In genomic region chr2:133467170-133468168, GRCm38 (mm10) we compare ENCODE assay signal across 29 mouse cellular contexts.
DNase-seq lines count a peak whose midpoint lies in the region; ATAC-seq and TF ChIP-seq lines count a peak whose summit lies in the region.
"Had no signal": no experiment of that assay in that cellular context is flagged by ENCODE, and none has a peak within 500 bp of the region (broad histone marks: within the 10 kb centered on the region; RNA-seq: fewer than 3 reads in every experiment).

No protein-coding gene starts in this region.

- peak; percentile 27 for DNase-seq in kidney, postnatal 0 days (ENCODE audit: low spot score)
- no peak for DNase-seq in adrenal gland, postnatal 14 days
- no peak for DNase-seq in heart, embryonic 10.5 days (ENCODE audit: low spot score)
- no peak for DNase-seq in embryo, embryonic 11 days
- DNase-seq: adrenal gland, adult 2 months; cerebellum, adult 8-10 months; cerebellum, postnatal 25 days; gastrocnemius, postnatal 25 days; heart, adult 2 months; heart, postnatal 14 days; kidney, adult 9 months; kidney, postnatal 25 days; lung, postnatal 4 days; right cerebral cortex, postnatal 25 days; thymus, postnatal 14 days had no signal

- no peaks in the 10 kb centered on the region for H3K79me2 ChIP-seq in macrophage (ENCODE audit: inconsistent target)

- H3K27me3 ChIP-seq in kidney, postnatal 0 days (ENCODE audit: insufficient read depth, low read length), result no peaks in the 10 kb centered on the region
- no peaks in the 10 kb centered on the region for H3K27me3 ChIP-seq in kidney, embryonic 16.5 days (ENCODE audit: insufficient read depth, low read length)
- no peaks in the 10 kb centered on the region for H3K27me3 ChIP-seq in heart, embryonic 10.5 days (ENCODE audit: insufficient read depth, poor library complexity, severe bottlenecking)
- H3K27me3 ChIP-seq: embryonic facial prominence, embryonic 12.5 days; heart, embryonic 13.5 days; limb, embryonic 15.5 days; midbrain, embryonic 15.5 days; stomach, embryonic 15.5 days had no signal

- no peaks in the 10 kb centered on the region for H3K9me3 ChIP-seq in kidney, postnatal 0 days (replicated peaks; ENCODE audit: low read length)
- no peaks in the 10 kb centered on the region for H3K9me3 ChIP-seq in kidney, embryonic 16.5 days (ENCODE audit: low read length)
- H3K9me3 ChIP-seq in heart, embryonic 10.5 days, result no peaks in the 10 kb centered on the region
- H3K9me3 ChIP-seq: embryonic facial prominence, embryonic 12.5 days; heart, embryonic 13.5 days; hindbrain, embryonic 10.5 days; limb, embryonic 10.5 days; limb, embryonic 15.5 days; midbrain, embryonic 10.5 days; midbrain, embryonic 15.5 days; stomach, embryonic 15.5 days had no signal

- no peak overlapping the region for H3K4me2 ChIP-seq in kidney, postnatal 0 days (ENCODE audit: low read length)
- H3K4me2 ChIP-seq in kidney, embryonic 16.5 days (replicated peaks; ENCODE audit: low read depth, low read length), result no peak overlapping the region
- H3K4me2 ChIP-seq: embryonic facial prominence, embryonic 12.5 days; heart, embryonic 13.5 days; limb, embryonic 15.5 days; midbrain, embryonic 15.5 days; stomach, embryonic 15.5 days had no signal

- no peaks in the 10 kb centered on the region for H3K4me1 ChIP-seq in kidney, postnatal 0 days (replicated peaks; ENCODE audit: insufficient read depth, low read length)
- no peaks in the 10 kb centered on the region for H3K4me1 ChIP-seq in kidney, embryonic 16.5 days (ENCODE audit: insufficient read depth, low read length)
- no peaks in the 10 kb centered on the region for H3K4me1 ChIP-seq in heart, embryonic 10.5 days
- H3K4me1 ChIP-seq: embryonic facial prominence, embryonic 12.5 days; heart, embryonic 13.5 days; hindbrain, embryonic 10.5 days; limb, embryonic 10.5 days; limb, embryonic 15.5 days; midbrain, embryonic 10.5 days; midbrain, embryonic 15.5 days; stomach, embryonic 15.5 days had no signal

- TF ChIP-seq CTCF in kidney, postnatal 0 days (IDR thresholded peaks at IDR 0.05; ENCODE audit: low read depth), result no peak

- H3K36me3 ChIP-seq in kidney, postnatal 0 days (ENCODE audit: insufficient read depth, low read length), result no peaks in the 10 kb centered on the region
- no peaks in the 10 kb centered on the region for H3K36me3 ChIP-seq in kidney, embryonic 16.5 days (ENCODE audit: insufficient read depth, low read length)
- no peaks in the 10 kb centered on the region for H3K36me3 ChIP-seq in macrophage (ENCODE audit: inconsistent target)
- no peaks in the 10 kb centered on the region for H3K36me3 ChIP-seq in heart, embryonic 10.5 days
- H3K36me3 ChIP-seq: embryonic facial prominence, embryonic 12.5 days; G1E; heart, embryonic 13.5 days; hindbrain, embryonic 10.5 days; limb, embryonic 10.5 days; limb, embryonic 15.5 days; midbrain, embryonic 10.5 days; midbrain, embryonic 15.5 days; stomach, embryonic 15.5 days had no signal

- ATAC-seq in kidney, postnatal 0 days (replicated peaks; ENCODE audit: low FRiP score, low read depth), result no peak
- ATAC-seq in kidney, embryonic 16.5 days (ENCODE audit: low FRiP score, low TSS enrichment), result no peak
- peak; percentile 62 for ATAC-seq in granulocyte monocyte progenitor cell, adult 5-6 weeks (replicated peaks; ENCODE audit: poor library complexity, severe bottlenecking)
- ATAC-seq: forebrain, embryonic 14.5 days; hindbrain, embryonic 16.5 days; midbrain, embryonic 15.5 days had no signal

- no peak overlapping the region for H3K4me3 ChIP-seq in kidney, postnatal 0 days (replicated peaks; ENCODE audit: low read depth, low read length)
- H3K4me3 ChIP-seq in kidney, embryonic 16.5 days (ENCODE audit: low read length), result no peak overlapping the region
- no peak overlapping the region for H3K4me3 ChIP-seq in macrophage (ENCODE audit: inconsistent target)
- H3K4me3 ChIP-seq in heart, embryonic 10.5 days, result no peak overlapping the region
- H3K4me3 ChIP-seq: embryonic facial prominence, embryonic 12.5 days; heart, adult 2 months; heart, embryonic 13.5 days; hindbrain, embryonic 10.5 days; limb, embryonic 10.5 days; limb, embryonic 15.5 days; midbrain, embryonic 10.5 days; midbrain, embryonic 15.5 days; stomach, embryonic 15.5 days had no signal

- H3K27ac ChIP-seq in kidney, postnatal 0 days, result no peak overlapping the region
- H3K27ac ChIP-seq in kidney, embryonic 16.5 days (ENCODE audit: low read length), result no peak overlapping the region
- H3K27ac ChIP-seq in macrophage, result peak overlapping the region; percentile 12; the same call in 1 of the 2 replicates
- H3K27ac ChIP-seq in heart, embryonic 10.5 days, result no peak overlapping the region
- H3K27ac ChIP-seq: embryonic facial prominence, embryonic 12.5 days; heart, adult 2 months; heart, embryonic 13.5 days; hindbrain, embryonic 10.5 days; limb, embryonic 10.5 days; limb, embryonic 15.5 days; midbrain, embryonic 10.5 days; midbrain, embryonic 15.5 days; stomach, embryonic 15.5 days had no signal

- no peak overlapping the region for H3K9ac ChIP-seq in kidney, postnatal 0 days (ENCODE audit: low read depth, low read length)
- no peak overlapping the region for H3K9ac ChIP-seq in kidney, embryonic 16.5 days (replicated peaks; ENCODE audit: low read length)
- H3K9ac ChIP-seq: embryonic facial prominence, embryonic 12.5 days; heart, embryonic 13.5 days; limb, embryonic 15.5 days; midbrain, embryonic 15.5 days; stomach, embryonic 15.5 days had no signal

- 67% methylated on average over 9 of the region's 9 CpGs for WGBS in kidney, postnatal 0 days
- 65% methylated on average over 9 of the region's 9 CpGs for WGBS in kidney, embryonic 16.5 days
- WGBS in macrophage (ENCODE audit: missing documents), result 42% methylated on average over 9 of the region's 9 CpGs
- 81% methylated on average over 9 of the region's 9 CpGs for WGBS in heart, embryonic 10.5 days
